Mouse (Mus musculus): ENCODE results near the gene Tra2b.

Tra2b gene

DNA sequence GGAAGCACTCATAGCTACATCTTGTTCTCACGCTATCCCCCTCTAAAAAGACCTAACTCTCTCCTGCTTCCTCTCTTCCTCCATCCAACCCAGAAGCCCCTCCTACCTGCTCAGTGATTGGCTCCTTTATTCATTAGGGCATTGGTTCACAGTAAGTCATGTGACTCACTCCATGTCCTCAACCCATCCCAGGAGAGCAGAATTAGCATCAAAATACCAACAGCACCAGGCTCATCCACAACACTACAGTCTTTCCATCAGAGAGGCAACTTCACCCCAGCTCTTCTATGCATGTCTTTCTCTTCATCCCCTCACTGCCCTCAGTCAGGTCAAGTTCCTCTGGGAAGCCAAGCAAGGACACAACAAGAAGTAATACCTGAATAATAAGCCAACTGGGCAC lies 65.3 kb downstream of the Tra2b start:
- ChIA-PET POLR2A (interaction anchor here (0.5 to 6.4 kb wide), 49 partner anchors 8 to 899 kb away, joined by 3 to 81 read pairs (median 4); partner anchors contain the start of genes Igf2bp2 (in 2 of the 4), Liph (in 1 of the 4) and Tra2b (in 1 of the 4)), CTCF (no interaction called here)

Data from embryonic stem cell, embryonic (primary cell).